Mouse (Mus musculus): ENCODE measurements around the gene Magohb. TPM values are rescaled to one million over a fixed set of nuclear protein-coding genes. Genes with fewer than 3 reads are reported as not detected.

The Magohb gene
- total RNA-seq, 2 experiments from 2014 or later, result 13.7 to 16.9 TPM

DNA sequence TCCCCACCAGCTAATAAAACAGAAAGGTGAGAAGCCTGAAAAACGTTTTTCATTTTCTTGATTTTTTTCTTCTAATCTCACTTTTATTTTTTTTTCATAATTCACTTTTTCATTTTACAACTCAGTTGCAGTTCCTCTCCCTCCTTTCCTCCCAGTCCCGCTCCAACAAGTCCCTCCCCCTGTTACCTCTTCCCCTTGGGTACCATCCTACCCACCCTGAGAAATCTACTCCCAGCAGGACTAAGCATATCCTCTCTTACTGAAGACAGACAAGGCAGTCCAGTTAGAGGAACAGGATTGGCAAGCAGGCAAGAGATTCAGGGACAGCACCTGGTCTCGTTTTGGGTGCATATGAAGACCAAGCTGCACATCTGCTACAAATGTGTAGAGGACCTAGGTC is 30.3 kb downstream of the Magohb start:
- no peak for DNase-seq (ENCODE audit: low spot score in 2 of 2)

DNA sequence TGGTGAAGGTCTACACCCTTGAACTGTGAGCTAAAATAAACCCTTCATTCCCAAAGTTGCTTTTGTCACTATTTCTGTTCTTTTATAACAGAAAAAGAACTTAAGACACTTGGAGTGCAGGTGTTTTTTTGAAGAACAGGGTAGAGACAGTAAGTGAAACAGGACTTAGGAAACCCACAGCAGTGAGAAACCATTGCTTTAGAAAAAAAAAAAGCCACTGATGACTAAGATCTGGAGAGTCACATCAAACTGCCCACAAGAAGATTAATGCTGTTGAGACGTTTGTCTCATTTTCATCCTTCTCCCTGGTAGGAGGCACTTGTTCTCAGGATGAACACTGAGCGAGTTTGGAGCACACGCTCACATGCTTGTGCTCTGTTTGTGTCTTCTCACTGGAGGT is 31.0 kb downstream of the Magohb start:
- DNase-seq (ENCODE audit: low spot score in 2 of 2), result no peak

DNA sequence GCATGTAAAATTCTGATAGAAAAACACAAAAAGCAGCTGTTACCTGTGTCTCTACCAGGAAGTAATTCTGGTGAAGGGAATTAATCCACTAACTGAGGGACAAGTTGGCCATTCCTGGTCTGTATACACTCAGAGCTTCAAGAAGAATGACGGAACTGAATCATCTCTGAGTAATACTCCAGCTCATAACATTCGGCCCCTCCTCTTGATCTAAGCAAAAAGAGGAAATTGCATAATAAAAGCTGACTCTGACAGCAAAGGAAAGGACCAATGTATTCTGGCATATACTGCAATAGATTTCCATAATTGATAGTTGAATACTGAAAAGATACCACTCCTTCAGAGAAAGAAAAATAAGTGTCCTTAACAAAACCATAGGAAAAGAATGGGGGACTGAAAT is 45.8 kb downstream of the Magohb start, which contains the start of gene Klra2:
Gene Klra2 (minus strand): TSS at position 157 of the 400 bp plus-strand sequence.
- no peak for DNase-seq (ENCODE audit: low spot score in 2 of 2)

- DNase-seq (ENCODE audit: low spot score in 2 of 2), result no peak
These were observed 48.0 kb downstream of the Magohb start for GRCm38 (mm10) chr6:131245081-131245480.

Other genes starting within 250 kb of the Magohb start
- under 1 TPM in 1 of 2 experiments, not detected in 1; 0.45 TPM for gene Klra2, start 45.9 kb downstream of the Magohb start, total RNA-seq (2021)
- 1 to 10 TPM; 6.4 to 7.3 TPM for gene Styk1, start 60.4 kb upstream of the Magohb start, total RNA-seq (2021)
- 100 to 1,000 TPM; 101 to 110 TPM for gene Ybx3, start 95.2 kb upstream of the Magohb start, total RNA-seq (2021)
- not detected for gene 5430401F13Rik, start 193.2 kb upstream of the Magohb start, total RNA-seq (2021)
- gene Gm6619, start 193.2 kb upstream of the Magohb start, total RNA-seq (2021), result not detected

Data from layer of hippocampus, postnatal 10 days (tissue).